Mouse (Mus musculus) erythroblast, adult 5-6 weeks (primary cell): Measurements from ENCODE around the gene Ufsp1. TPM values are rescaled to one million over a fixed set of nuclear protein-coding genes. Genes with fewer than 3 reads are reported as not detected.

ENCODE experiments used
- ATAC-seq: replicated peaks from 2 replicates; pipeline ENCODE4 v1.8.0; 2016; ENCODE audit warnings: moderate number of reproducible peaks, mild to moderate bottlenecking, moderate TSS enrichment, inconsistent platforms; ENCODE audit not compliant: poor library complexity, low FRiP score, severe bottlenecking
- total RNA-seq, 2 experiments: library from RNA; stranded (forward) in 1 of 2; stranded (reverse) in 1 of 2; fragments of 150-400 nt in 1 of 2; fragments of 200-764, 138-1000 nt in 1 of 2; gene quantifications; 2 replicates each; pipeline versions ENCODE4 v1.2.3 to v1.2.4; 2015 to 2017; ENCODE audit warnings: low replicate concordance in 2 of 2

The Ufsp1 gene
- total RNA-seq, 2 experiments from 2014 or later = 21.7 to 27.9 TPM

- ATAC-seq = no peak
These were observed 36.5 kb downstream of the Ufsp1 start for GRCm38 (mm10) chr5:137330910-137331309.

GRCm38 (mm10) chr5:137332857-137333511, 38.6 kb downstream of the Ufsp1 start:
- ATAC-seq = no peak

GRCm38 (mm10) chr5:137333512-137334174, 39.2 kb downstream of the Ufsp1 start, which contains the start of gene Slc12a9:
Gene Slc12a9 (minus strand): TSS chr5:137333597.
- peak; percentile 89 for ATAC-seq

- ATAC-seq = no peak
These were observed 39.9 kb downstream of the Ufsp1 start for GRCm38 (mm10) chr5:137334317-137334716.

GRCm38 (mm10) chr5:137335066-137335465, 40.6 kb downstream of the Ufsp1 start:
- no peak for ATAC-seq

GRCm38 (mm10) chr5:137337190-137337589, 42.8 kb downstream of the Ufsp1 start:
- ATAC-seq = no peak

GRCm38 (mm10) chr5:137338256-137338655, 43.8 kb downstream of the Ufsp1 start:
- peak; percentile 90 for ATAC-seq

- no peak for ATAC-seq
These were observed 44.3 kb downstream of the Ufsp1 start for GRCm38 (mm10) chr5:137338663-137339289.

GRCm38 (mm10) chr5:137339290-137339979, 45.0 kb downstream of the Ufsp1 start:
- ATAC-seq = peak; percentile 42; the same call in 1 of the 2 replicates

GRCm38 (mm10) chr5:137340222-137340621, 45.8 kb downstream of the Ufsp1 start:
- peak; percentile 42; the same call in 1 of the 2 replicates for ATAC-seq

GRCm38 (mm10) chr5:137342407-137343012, 48.1 kb downstream of the Ufsp1 start:
- no peak for ATAC-seq

- ATAC-seq = no peak
These were observed 49.0 kb downstream of the Ufsp1 start for GRCm38 (mm10) chr5:137343412-137343811.

- ATAC-seq = no peak
These were observed 49.4 kb downstream of the Ufsp1 start for GRCm38 (mm10) chr5:137343869-137344268.

Other genes starting within 250 kb of the Ufsp1 start
- 2.3 and 3.5 TPM in 2 replicates for gene Ap1s1, start 248.5 kb upstream of the Ufsp1 start, total RNA-seq (2015; ENCODE audit: low replicate concordance)
- 5.2 and 10.3 TPM in 2 replicates for gene Ap1s1, start 248.5 kb upstream of the Ufsp1 start, total RNA-seq (2017; ENCODE audit: low replicate concordance)
- gene Serpine1, start 222.4 kb upstream of the Ufsp1 start, total RNA-seq (2015; ENCODE audit: low replicate concordance) = 0.21 TPM in 1 of 2 replicates, not detected in the other
- gene Serpine1, start 222.4 kb upstream of the Ufsp1 start, total RNA-seq (2017; ENCODE audit: low replicate concordance) = 0.84 TPM in 1 of 2 replicates, not detected in the other
- 128 and 178 TPM in 2 replicates for gene Trim56, start 178.4 kb upstream of the Ufsp1 start, total RNA-seq (2015; ENCODE audit: low replicate concordance)
- gene Trim56, start 178.4 kb upstream of the Ufsp1 start, total RNA-seq (2017; ENCODE audit: low replicate concordance) = 253 and 303 TPM in 2 replicates
- not detected in 2 replicates for gene Muc3, start 145.3 kb upstream of the Ufsp1 start, total RNA-seq (2015; ENCODE audit: low replicate concordance)
- gene Muc3, start 145.3 kb upstream of the Ufsp1 start, total RNA-seq (2017; ENCODE audit: low replicate concordance) = not detected in 2 replicates
- 1.9 TPM in 1 of 2 replicates, not detected in the other for gene Muc3a, start 82.2 kb upstream of the Ufsp1 start, total RNA-seq (2015; ENCODE audit: low replicate concordance)
- gene Muc3a, start 82.2 kb upstream of the Ufsp1 start, total RNA-seq (2017; ENCODE audit: low replicate concordance) = not detected in 2 replicates
- gene Ache, start 7.1 kb upstream of the Ufsp1 start, total RNA-seq (2015; ENCODE audit: low replicate concordance) = 63.5 and 69.6 TPM in 2 replicates
- gene Ache, start 7.1 kb upstream of the Ufsp1 start, total RNA-seq (2017; ENCODE audit: low replicate concordance) = 55.2 and 63.8 TPM in 2 replicates
- 85.7 and 166 TPM in 2 replicates for gene Srrt, start 13.0 kb downstream of the Ufsp1 start, total RNA-seq (2015; ENCODE audit: low replicate concordance)
- gene Srrt, start 13.0 kb downstream of the Ufsp1 start, total RNA-seq (2017; ENCODE audit: low replicate concordance) = 227 and 383 TPM in 2 replicates
- 0.96 and 2.1 TPM in 2 replicates for gene Trip6, start 19.8 kb downstream of the Ufsp1 start, total RNA-seq (2015; ENCODE audit: low replicate concordance)
- gene Trip6, start 19.8 kb downstream of the Ufsp1 start, total RNA-seq (2017; ENCODE audit: low replicate concordance) = 2.6 TPM in 1 of 2 replicates, not detected in the other
- gene Slc12a9, start 39.0 kb downstream of the Ufsp1 start, total RNA-seq (2015; ENCODE audit: low replicate concordance) = 1.9 TPM in 2 replicates
- 0.43 and 0.98 TPM in 2 replicates for gene Slc12a9, start 39.0 kb downstream of the Ufsp1 start, total RNA-seq (2017; ENCODE audit: low replicate concordance)
- not detected in 2 replicates for gene Ephb4, start 55.5 kb downstream of the Ufsp1 start, total RNA-seq (2015; ENCODE audit: low replicate concordance)
- gene Ephb4, start 55.5 kb downstream of the Ufsp1 start, total RNA-seq (2017; ENCODE audit: low replicate concordance) = not detected in 2 replicates
- not detected in 2 replicates for gene Zan, start 182.4 kb downstream of the Ufsp1 start, total RNA-seq (2015; ENCODE audit: low replicate concordance)
- gene Zan, start 182.4 kb downstream of the Ufsp1 start, total RNA-seq (2017; ENCODE audit: low replicate concordance) = not detected in 2 replicates
- 9.0 TPM in 1 of 2 replicates, not detected in the other for gene Pop7, start 207.9 kb downstream of the Ufsp1 start, total RNA-seq (2015; ENCODE audit: low replicate concordance)
- 4.4 and 7.2 TPM in 2 replicates for gene Pop7, start 207.9 kb downstream of the Ufsp1 start, total RNA-seq (2017; ENCODE audit: low replicate concordance)
- 5.6 and 6.1 TPM in 2 replicates for gene Gigyf1, start 223.9 kb downstream of the Ufsp1 start, total RNA-seq (2015; ENCODE audit: low replicate concordance)
- gene Gigyf1, start 223.9 kb downstream of the Ufsp1 start, total RNA-seq (2017; ENCODE audit: low replicate concordance) = 5.3 and 8.4 TPM in 2 replicates
- gene Epo, start 238.6 kb downstream of the Ufsp1 start, total RNA-seq (2015; ENCODE audit: low replicate concordance) = not detected in 2 replicates
- gene Epo, start 238.6 kb downstream of the Ufsp1 start, total RNA-seq (2017; ENCODE audit: low replicate concordance) = not detected in 2 replicates
- 77.0 and 113 TPM in 2 replicates for gene Gnb2, start 238.9 kb downstream of the Ufsp1 start, total RNA-seq (2015; ENCODE audit: low replicate concordance)
- 94.2 and 96.3 TPM in 2 replicates for gene Gnb2, start 238.9 kb downstream of the Ufsp1 start, total RNA-seq (2017; ENCODE audit: low replicate concordance)